ENCODE assay signal across 23 mouse cellular contexts in genomic region chr7:71464127-71464526, GRCm38 (mm10).
A peak's percentile ranks its signal among the peaks of the same experiment; 100 is the strongest.
DNase-seq lines count a peak whose midpoint lies in the region; ATAC-seq lines count a peak whose summit lies in the region.
"Had no signal": no experiment of that assay in that cellular context is flagged by ENCODE, and none has a peak within 500 bp of the region (broad histone marks: within the 10 kb centered on the region; RNA-seq: fewer than 3 reads in every experiment).

No protein-coding gene starts in this region.

- no peak overlapping the region for H3K9ac ChIP-seq in lung, embryonic 16.5 days (ENCODE audit: low read length)
- H3K9ac ChIP-seq: forebrain, embryonic 13.5 days; heart, embryonic 13.5 days; hindbrain, embryonic 15.5 days had no signal

- peak overlapping the region; percentile 28; the same call in 1 of the 2 replicates for H3K27ac ChIP-seq in lung, embryonic 16.5 days (ENCODE audit: low read length)
- H3K27ac ChIP-seq: forebrain, embryonic 10.5 days; forebrain, embryonic 13.5 days; heart, adult 2 months; heart, embryonic 10.5 days; heart, embryonic 13.5 days; hindbrain, embryonic 15.5 days had no signal

- peaks cover 8% of the 10 kb centered on the region for H3K4me1 ChIP-seq in lung, embryonic 16.5 days (replicated peaks; ENCODE audit: control insufficient read depth, insufficient read depth, low read length)
- H3K4me1 ChIP-seq: forebrain, embryonic 13.5 days; hindbrain, embryonic 15.5 days had no signal

- no peak overlapping the region for H3K4me3 ChIP-seq in lung, embryonic 16.5 days (ENCODE audit: low read length)
- H3K4me3 ChIP-seq: forebrain, embryonic 10.5 days; forebrain, embryonic 13.5 days; heart, adult 2 months; heart, embryonic 10.5 days; heart, embryonic 13.5 days; hindbrain, embryonic 15.5 days had no signal

- H3K36me3 ChIP-seq in lung, embryonic 16.5 days (ENCODE audit: control insufficient read depth, insufficient read depth, low read length): no peaks in the 10 kb centered on the region
- H3K36me3 ChIP-seq: forebrain, embryonic 10.5 days; heart, embryonic 10.5 days; heart, embryonic 13.5 days; hindbrain, embryonic 15.5 days had no signal

- DNase-seq in embryo, embryonic 10 days (ENCODE audit: low spot score): peak; percentile 8
- no peak for DNase-seq in embryo, embryonic 11 days
- no peak for DNase-seq in lung, postnatal 10 days
- peak; percentile 63 for DNase-seq in lung, postnatal 25 days (ENCODE audit: low spot score)
- DNase-seq in spleen, postnatal 10 days (ENCODE audit: low spot score in 2 of 2): no peak
- DNase-seq: adrenal gland, adult 2 months; adrenal gland, postnatal 14 days; cerebellum, adult 11 months; cerebellum, adult 2 months; cerebellum, adult 9-11 months; cerebellum, postnatal 25 days; gastrocnemius, postnatal 10 days; gastrocnemius, postnatal 36 days; heart, adult 2 months; heart, postnatal 14 days; heart, postnatal 4 days had no signal

- no peak overlapping the region for H3K4me2 ChIP-seq in lung, embryonic 16.5 days (ENCODE audit: low read depth, low read length)
- H3K4me2 ChIP-seq: forebrain, embryonic 13.5 days; heart, embryonic 13.5 days; hindbrain, embryonic 15.5 days had no signal

- ATAC-seq in lung, embryonic 16.5 days (ENCODE audit: low read depth): peak; percentile 91
- ATAC-seq: forebrain, embryonic 13.5 days; forebrain, embryonic 16.5 days had no signal

- no peaks in the 10 kb centered on the region for H3K9me3 ChIP-seq in lung, embryonic 16.5 days (ENCODE audit: control insufficient read depth, low read length)
- H3K9me3 ChIP-seq: forebrain, embryonic 10.5 days; forebrain, embryonic 13.5 days; heart, embryonic 10.5 days; hindbrain, embryonic 15.5 days had no signal

- no peaks in the 10 kb centered on the region for H3K27me3 ChIP-seq in lung, embryonic 16.5 days (ENCODE audit: control insufficient read depth, insufficient read depth, low read depth, low read length)
- H3K27me3 ChIP-seq: forebrain, embryonic 13.5 days; heart, embryonic 13.5 days; hindbrain, embryonic 15.5 days had no signal

Comparison
In these comparisons a context has a peak if more than half of its experiments do, and no peak if none do; other contexts are left out.
1. DNase-seq: peak in embryo, embryonic 10 days (single experiment) and lung, postnatal 25 days (single experiment); none in embryo, embryonic 11 days (single experiment), lung, postnatal 10 days (single experiment) and spleen, postnatal 10 days (0 of 2).